Mouse (Mus musculus) naive thymus-derived CD4-positive, alpha-beta T cell, adult 5 months (primary cell): ENCODE results near the gene Olfr332. TPM values are rescaled to one million over a fixed set of nuclear protein-coding genes. Genes with fewer than 3 reads are reported as not detected.

Experiments used
- polyA plus RNA-seq: library from polyadenylated mRNA; unstranded; fragments of 100-300 nt; shearing (Covaris generic); gene quantifications from one replicate; pipeline ENCODE4 v1.2.1, GENCODE M21; 2017

The Olfr332 gene
- not detected for polyA plus RNA-seq

DNA sequence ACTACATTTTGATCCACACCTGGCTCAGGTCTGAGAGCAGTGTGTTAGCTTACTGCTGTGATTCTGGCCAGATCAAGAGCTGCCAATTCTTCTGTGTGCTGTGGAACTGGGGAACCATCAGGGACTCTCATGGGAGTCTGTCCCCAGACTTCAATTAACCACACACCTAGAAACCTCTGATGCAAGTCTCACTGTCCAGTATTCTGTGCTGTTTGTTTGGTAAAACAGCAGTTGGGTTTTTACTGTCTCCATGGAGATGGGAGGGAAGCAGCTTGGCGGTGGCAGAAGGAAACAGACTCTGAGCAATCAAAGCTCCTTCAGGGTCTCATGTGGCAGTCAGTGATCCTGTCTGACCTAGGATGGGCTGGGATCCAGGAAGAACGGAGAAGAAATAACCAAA is at the start of gene Olfr332:
Gene Olfr332 (minus strand): TSS at position 101 of the 400 bp plus-strand sequence.

DNA sequence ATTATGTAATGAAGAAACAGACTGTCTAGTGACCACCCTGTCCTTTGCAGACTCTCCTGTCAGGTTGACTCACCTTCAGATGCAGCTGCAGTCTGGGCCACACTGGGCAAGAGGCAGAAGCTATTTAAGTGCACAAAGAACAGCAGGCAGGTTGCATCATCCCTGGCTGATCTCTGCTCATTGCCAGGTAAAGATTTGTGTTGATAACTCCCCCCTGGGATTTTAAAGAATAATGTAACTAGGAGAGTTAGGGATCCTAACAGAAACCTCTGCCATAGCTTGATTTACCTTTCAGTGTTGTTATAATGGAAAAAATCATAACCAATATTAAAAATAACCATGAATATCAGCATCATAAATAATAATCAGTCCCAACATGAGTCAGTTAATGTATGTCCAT is 42.4 kb upstream of the Olfr332 start, which contains the start of gene Olfr330:
Gene Olfr330 (minus strand): TSS at position 101 of the 400 bp plus-strand sequence.

DNA sequence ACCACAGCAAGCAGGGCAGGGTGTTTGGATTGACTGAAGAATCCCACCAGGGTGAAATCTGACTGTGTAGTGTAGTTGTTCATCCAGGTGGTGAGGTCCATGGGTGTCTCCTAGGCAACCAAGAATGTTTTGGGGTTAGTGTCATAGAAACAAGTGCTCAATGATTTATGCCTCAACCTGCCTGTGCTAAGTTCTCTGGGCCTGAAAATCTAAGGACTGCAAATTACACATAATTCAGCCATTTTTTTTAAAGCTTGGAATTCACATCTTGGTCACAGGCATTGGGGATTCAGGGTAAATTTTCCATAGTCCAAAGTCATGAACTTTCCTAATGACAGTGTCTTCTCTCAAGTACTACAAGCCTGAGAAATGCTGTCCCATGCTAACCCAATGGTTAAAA is 10.1 kb upstream of the Olfr332 start, which contains the start of gene Olfr331:
Gene Olfr331 (minus strand): TSS at position 101 of the 400 bp plus-strand sequence.

DNA sequence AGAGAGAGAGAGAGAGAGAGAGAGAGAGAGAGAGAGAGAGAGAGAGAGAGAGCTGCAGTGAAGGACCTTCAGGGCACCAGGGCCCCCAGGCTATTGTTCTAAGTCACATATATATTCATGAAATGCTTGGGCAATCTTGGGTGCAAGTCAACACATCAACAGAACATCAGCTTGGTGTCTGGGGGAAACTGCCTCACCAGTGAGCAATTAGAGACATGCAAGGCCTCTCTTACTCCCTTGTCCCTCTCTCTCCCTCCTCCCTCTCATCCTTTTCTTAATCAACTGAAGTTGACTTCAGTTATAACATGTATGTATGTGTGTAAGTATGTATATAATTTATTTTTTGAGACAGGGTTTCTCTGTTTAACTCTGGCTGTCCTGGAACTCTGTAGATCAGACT is 30.2 kb downstream of the Olfr332 start, which contains the start of gene Olfr30:
Gene Olfr30 (minus strand): TSS at position 101 of the 400 bp plus-strand sequence.

DNA sequence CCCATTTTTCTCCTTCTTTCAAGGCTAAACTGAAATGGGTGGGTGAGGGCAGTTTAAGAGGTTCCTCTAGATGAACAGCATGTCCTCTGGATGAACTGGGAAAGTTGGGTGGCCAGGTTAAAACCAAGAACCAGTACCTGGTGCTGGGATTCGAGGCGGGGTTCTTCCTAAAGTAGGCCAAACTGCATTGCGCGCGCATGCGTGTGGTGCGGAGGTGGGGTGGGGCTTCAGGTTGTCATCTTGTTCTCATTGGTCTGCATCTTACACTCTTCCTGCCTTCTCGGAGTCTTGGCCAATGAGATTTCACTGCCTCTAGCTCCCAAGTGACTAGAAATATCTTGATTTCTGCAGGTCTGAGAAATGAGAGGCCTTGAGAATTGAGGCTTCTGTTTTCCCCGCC is 39.6 kb downstream of the Olfr332 start, which contains the start of gene Lypd9:
Gene Lypd9 (minus strand): TSS at position 165 of the 400 bp plus-strand sequence.

Other genes with a start within 250 kb of the Olfr332 start
- gene 4930438A08Rik, start 217.8 kb downstream of the Olfr332 start, polyA plus RNA-seq = not detected
- gene Zfp692, start 185.5 kb downstream of the Olfr332 start, polyA plus RNA-seq = 45.8 TPM
- 38.4 TPM for gene Zfp672, start 162.2 kb downstream of the Olfr332 start, polyA plus RNA-seq
- 23.2 TPM for gene Sh3bp5l, start 161.8 kb downstream of the Olfr332 start, polyA plus RNA-seq
- gene Lypd8, start 113.5 kb downstream of the Olfr332 start, polyA plus RNA-seq = not detected
- gene 1810065E05Rik, start 71.4 kb downstream of the Olfr332 start, polyA plus RNA-seq = not detected
- not detected for gene Gm12253, start 60.0 kb downstream of the Olfr332 start, polyA plus RNA-seq
- not detected for gene Lypd9, start 39.6 kb downstream of the Olfr332 start, polyA plus RNA-seq
- gene Olfr30, start 30.3 kb downstream of the Olfr332 start, polyA plus RNA-seq = not detected
- not detected for gene Olfr331, start 10.0 kb upstream of the Olfr332 start, polyA plus RNA-seq
- gene Olfr330, start 42.3 kb upstream of the Olfr332 start, polyA plus RNA-seq = 0.44 TPM
- gene Olfr329-ps, start 53.9 kb upstream of the Olfr332 start, polyA plus RNA-seq = not detected
- gene Olfr328, start 63.1 kb upstream of the Olfr332 start, polyA plus RNA-seq = not detected
- not detected for gene Olfr224, start 78.0 kb upstream of the Olfr332 start, polyA plus RNA-seq
- gene Olfr325, start 85.2 kb upstream of the Olfr332 start, polyA plus RNA-seq = not detected
- not detected for gene Olfr324, start 102.6 kb upstream of the Olfr332 start, polyA plus RNA-seq
- not detected for gene 2210407C18Rik, start 123.5 kb upstream of the Olfr332 start, polyA plus RNA-seq
- gene Olfr323, start 137.9 kb upstream of the Olfr332 start, polyA plus RNA-seq = not detected
- not detected for gene Trim58, start 147.9 kb upstream of the Olfr332 start, polyA plus RNA-seq
- gene Olfr322, start 166.2 kb upstream of the Olfr332 start, polyA plus RNA-seq = not detected
- not detected for gene Olfr320, start 188.5 kb upstream of the Olfr332 start, polyA plus RNA-seq
- gene Olfr319, start 206.6 kb upstream of the Olfr332 start, polyA plus RNA-seq = not detected
- not detected for gene Olfr318, start 231.5 kb upstream of the Olfr332 start, polyA plus RNA-seq
- not detected for gene Olfr317, start 246.7 kb upstream of the Olfr332 start, polyA plus RNA-seq